Mouse (Mus musculus): ENCODE data around the gene Npc1l1. TPM values are rescaled to one million over a fixed set of nuclear protein-coding genes. Genes with fewer than 3 reads are reported as not detected.

Gene Npc1l1
- polyA plus RNA-seq, 1 experiment from 2014 or later: 26.5 TPM

DNA sequence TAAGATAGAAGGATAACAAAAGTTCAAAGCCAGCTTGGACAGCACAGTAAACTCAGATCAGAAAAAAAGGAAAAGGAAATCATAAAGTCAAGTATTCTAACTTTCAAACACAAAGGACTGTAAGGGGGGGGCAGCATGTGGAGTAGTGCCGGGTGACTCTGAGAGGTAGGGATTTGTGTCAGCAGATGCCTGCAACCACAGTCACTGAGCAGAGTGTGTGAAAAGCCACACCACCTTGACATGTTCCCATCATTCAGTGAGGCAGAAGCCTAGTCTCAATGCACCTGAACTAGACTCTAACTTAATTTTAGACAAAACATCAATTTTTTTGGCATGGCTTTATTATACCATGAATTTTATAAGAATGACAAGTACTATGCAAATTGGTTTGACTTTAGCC is 54.4 kb downstream of the Npc1l1 start:
- Histone ChIP-seq H3K4me3 (ENCODE audit: low read length) (no peak overlapping the region), H3K27me3 (replicated peaks; ENCODE audit: control insufficient read depth, insufficient read depth, low read length) (no peaks in the 10 kb centered on the region), H3K9ac (ENCODE audit: low read depth, low read length) (no peak overlapping the region), H3K4me2 (ENCODE audit: low read depth, low read length) (no peak overlapping the region), H3K27ac (ENCODE audit: low read length) (no peak overlapping the region), H3K36me3 (ENCODE audit: control insufficient read depth, insufficient read depth, low read length) (no peaks in the 10 kb centered on the region), H3K4me1 (ENCODE audit: control insufficient read depth, insufficient read depth, low read length) (peaks cover 13% of the 10 kb centered on the region), H3K9me3 (ENCODE audit: control insufficient read depth, low read length) (no peaks in the 10 kb centered on the region)
- ATAC-seq: no peak
- 40% methylated on average over 1 of the region's 1 CpGs for WGBS

DNA sequence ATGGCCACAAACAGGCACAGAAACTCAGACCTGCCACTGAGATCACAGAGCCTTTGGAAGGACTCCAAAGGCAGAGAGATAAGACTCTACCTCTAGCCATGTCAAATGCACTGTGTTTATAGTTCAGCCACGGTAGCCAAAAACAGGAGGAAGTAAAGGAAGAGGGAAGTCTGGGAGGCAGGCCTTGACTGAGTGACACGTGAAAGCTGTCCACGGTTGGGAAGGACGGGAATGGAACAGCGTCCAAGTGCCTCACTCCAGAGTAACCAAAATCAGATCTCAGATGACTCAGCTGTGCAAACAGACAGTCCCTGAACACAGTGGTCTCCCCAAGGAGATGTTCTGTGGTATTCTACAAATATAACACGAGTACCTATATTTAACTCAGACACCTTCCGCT is 55.2 kb downstream of the Npc1l1 start:
- H3K27me3 ChIP-seq (replicated peaks; ENCODE audit: control insufficient read depth, insufficient read depth, low read length): no peaks in the 10 kb centered on the region
- H3K36me3 ChIP-seq (ENCODE audit: control insufficient read depth, insufficient read depth, low read length): no peaks in the 10 kb centered on the region
- H3K4me3 ChIP-seq (ENCODE audit: low read length): no peak overlapping the region
- H3K9me3 ChIP-seq (ENCODE audit: control insufficient read depth, low read length): no peaks in the 10 kb centered on the region
- no peak overlapping the region for H3K9ac ChIP-seq (ENCODE audit: low read depth, low read length)
- WGBS: 57% methylated on average over 7 of the region's 7 CpGs
- no peak for ATAC-seq
- peaks cover 12% of the 10 kb centered on the region for H3K4me1 ChIP-seq (ENCODE audit: control insufficient read depth, insufficient read depth, low read length)
- no peak overlapping the region for H3K4me2 ChIP-seq (ENCODE audit: low read depth, low read length)
- no peak overlapping the region for H3K27ac ChIP-seq (ENCODE audit: low read length)

DNA sequence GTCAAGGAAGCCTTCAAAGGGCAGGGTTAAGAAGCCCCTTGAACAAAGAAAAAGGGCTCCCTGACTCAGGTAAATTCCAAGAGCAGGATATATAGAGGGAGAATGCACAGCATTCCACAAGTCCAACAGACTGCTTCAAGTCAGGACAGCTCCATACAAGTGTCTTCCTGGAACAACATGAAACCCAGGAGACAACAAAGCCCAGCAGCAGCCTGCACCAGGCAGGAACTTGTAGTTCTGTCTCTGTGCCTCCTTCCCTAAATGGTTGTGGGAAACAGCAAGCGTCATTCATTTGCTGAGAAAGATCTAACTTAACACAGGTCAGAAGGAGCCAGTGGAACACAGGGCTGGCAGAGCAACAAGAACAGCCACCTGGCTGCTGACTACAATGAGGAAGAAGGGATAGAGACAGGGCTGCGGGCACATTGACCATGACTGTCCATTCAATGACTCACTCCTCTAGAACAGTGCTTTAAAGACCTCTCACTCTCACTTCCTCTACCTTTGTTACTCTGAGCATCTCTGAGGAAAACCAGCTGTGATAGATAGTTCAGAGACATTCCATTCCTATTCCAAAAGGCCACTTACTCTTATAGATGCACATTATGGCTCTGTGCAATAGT is 60.8 kb downstream of the Npc1l1 start:
- no peaks in the 10 kb centered on the region for H3K36me3 ChIP-seq (ENCODE audit: control insufficient read depth, insufficient read depth, low read length)
- H3K4me3 ChIP-seq (ENCODE audit: low read length): no peak overlapping the region
- no peak overlapping the region for H3K9ac ChIP-seq (ENCODE audit: low read depth, low read length)
- no peaks in the 10 kb centered on the region for H3K4me1 ChIP-seq (ENCODE audit: control insufficient read depth, insufficient read depth, low read length)
- no peak for ATAC-seq
- no peaks in the 10 kb centered on the region for H3K27me3 ChIP-seq (replicated peaks; ENCODE audit: control insufficient read depth, insufficient read depth, low read length)
- H3K4me2 ChIP-seq (ENCODE audit: low read depth, low read length): no peak overlapping the region
- H3K9me3 ChIP-seq (ENCODE audit: control insufficient read depth, low read length): no peaks in the 10 kb centered on the region
- WGBS: 80% methylated on average over 2 of the region's 2 CpGs
- no peak overlapping the region for H3K27ac ChIP-seq (ENCODE audit: low read length)

DNA sequence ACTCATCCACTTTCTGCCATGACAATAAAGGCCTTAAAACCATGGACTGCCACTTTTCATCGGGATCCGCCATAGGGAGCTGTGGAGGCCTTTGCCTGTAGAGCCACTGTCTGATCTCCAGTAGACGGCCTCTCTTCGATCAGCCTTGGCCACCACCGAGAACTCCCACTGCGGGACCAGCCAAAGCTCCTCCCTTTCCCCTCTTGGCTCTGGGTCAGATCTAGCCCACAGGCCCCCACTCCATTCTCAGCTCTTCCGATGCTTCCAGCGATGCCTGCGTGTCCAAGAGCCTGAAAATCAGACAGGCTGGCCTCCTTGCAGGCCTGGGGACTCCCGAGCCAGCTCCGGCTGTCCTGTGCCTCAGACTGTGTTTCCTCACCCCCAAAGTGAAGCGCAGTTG is 63.6 kb downstream of the Npc1l1 start:
- H3K4me1 ChIP-seq (ENCODE audit: control insufficient read depth, insufficient read depth, low read length): no peaks in the 10 kb centered on the region
- no peak overlapping the region for H3K27ac ChIP-seq (ENCODE audit: low read length)
- H3K9me3 ChIP-seq (ENCODE audit: control insufficient read depth, low read length): no peaks in the 10 kb centered on the region
- no peak overlapping the region for H3K4me2 ChIP-seq (ENCODE audit: low read depth, low read length)
- no peak overlapping the region for H3K9ac ChIP-seq (ENCODE audit: low read depth, low read length)
- no peak for ATAC-seq
- no peak overlapping the region for H3K4me3 ChIP-seq (ENCODE audit: low read length)
- no peaks in the 10 kb centered on the region for H3K27me3 ChIP-seq (replicated peaks; ENCODE audit: control insufficient read depth, insufficient read depth, low read length)
- no peaks in the 10 kb centered on the region for H3K36me3 ChIP-seq (ENCODE audit: control insufficient read depth, insufficient read depth, low read length)
- WGBS: 90% methylated on average over 12 of the region's 12 CpGs

DNA sequence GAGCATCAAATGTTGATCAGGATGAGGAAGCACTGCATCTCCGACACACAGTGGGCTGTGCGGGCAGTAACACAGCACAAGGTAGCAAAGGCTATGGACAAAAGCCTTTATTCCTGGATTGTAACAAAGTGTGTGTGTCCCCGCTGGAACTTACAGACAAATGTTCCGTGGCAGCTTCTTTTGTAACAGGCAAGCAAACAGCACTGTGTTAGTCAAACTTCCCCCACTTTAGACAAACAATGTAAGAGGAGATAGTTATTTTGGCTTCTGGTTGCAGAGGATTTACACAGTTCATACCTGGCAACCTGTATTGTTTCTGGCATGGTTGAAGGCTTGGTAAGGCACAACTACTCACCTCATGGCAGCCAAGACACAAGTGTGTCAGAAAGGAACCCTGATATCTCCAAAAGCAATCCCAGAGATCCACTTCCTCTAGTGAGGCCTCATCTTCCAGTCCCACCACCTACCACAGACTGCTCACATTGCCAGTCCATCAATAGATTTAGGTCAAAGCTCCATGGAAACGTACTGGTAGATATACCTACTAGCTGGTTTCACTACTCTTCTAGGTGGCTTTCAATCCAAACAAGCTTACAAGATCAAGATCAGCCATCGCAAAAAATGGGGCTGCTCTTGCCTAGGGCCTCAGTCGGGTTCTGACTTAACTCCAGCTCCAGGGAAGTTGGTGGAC is 64.4 kb downstream of the Npc1l1 start:
- no peak overlapping the region for H3K4me2 ChIP-seq (ENCODE audit: low read depth, low read length)

DNA sequence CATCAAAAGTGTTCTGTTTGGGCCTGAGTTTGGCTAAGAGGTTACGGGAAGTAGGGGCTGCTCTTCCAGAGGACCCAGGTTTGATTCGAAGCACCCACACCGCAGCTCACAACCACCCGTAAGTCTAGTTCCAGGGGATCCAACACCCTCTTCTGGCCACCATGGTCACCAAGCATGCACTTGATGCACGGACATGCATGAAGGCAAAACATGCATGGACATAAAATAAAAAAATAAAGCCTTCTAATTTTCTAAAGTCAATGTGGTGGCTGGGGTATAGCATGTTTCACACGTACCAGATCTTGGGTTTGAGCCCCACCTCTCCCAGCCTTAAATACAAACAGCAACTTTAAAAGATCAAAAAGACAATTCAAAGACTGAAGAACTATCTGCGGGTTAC is 65.2 kb downstream of the Npc1l1 start:
- Histone ChIP-seq H3K27me3 (replicated peaks; ENCODE audit: control insufficient read depth, insufficient read depth, low read length) (no peaks in the 10 kb centered on the region), H3K4me3 (ENCODE audit: low read length) (no peak overlapping the region), H3K36me3 (ENCODE audit: control insufficient read depth, insufficient read depth, low read length) (no peaks in the 10 kb centered on the region), H3K4me1 (ENCODE audit: control insufficient read depth, insufficient read depth, low read length) (no peaks in the 10 kb centered on the region), H3K4me2 (ENCODE audit: low read depth, low read length) (no peak overlapping the region), H3K27ac (ENCODE audit: low read length) (no peak overlapping the region), H3K9me3 (ENCODE audit: control insufficient read depth, low read length) (no peaks in the 10 kb centered on the region), H3K9ac (ENCODE audit: low read depth, low read length) (no peak overlapping the region)
- no peak for ATAC-seq
- 95% methylated on average over 7 of the region's 7 CpGs for WGBS

More for the DNA sequence above, 64.4 kb downstream of the Npc1l1 start:
- Histone ChIP-seq H3K4me3 (ENCODE audit: low read length) (no peak overlapping the region), H3K4me1 (ENCODE audit: control insufficient read depth, insufficient read depth, low read length) (no peaks in the 10 kb centered on the region), H3K36me3 (ENCODE audit: control insufficient read depth, insufficient read depth, low read length) (no peaks in the 10 kb centered on the region), H3K27ac (ENCODE audit: low read length) (no peak overlapping the region), H3K27me3 (replicated peaks; ENCODE audit: control insufficient read depth, insufficient read depth, low read length) (no peaks in the 10 kb centered on the region), H3K9ac (ENCODE audit: low read depth, low read length) (no peak overlapping the region), H3K9me3 (ENCODE audit: control insufficient read depth, low read length) (no peaks in the 10 kb centered on the region)
- WGBS: 89% methylated on average over 7 of the region's 7 CpGs
- no peak for ATAC-seq

DNA sequence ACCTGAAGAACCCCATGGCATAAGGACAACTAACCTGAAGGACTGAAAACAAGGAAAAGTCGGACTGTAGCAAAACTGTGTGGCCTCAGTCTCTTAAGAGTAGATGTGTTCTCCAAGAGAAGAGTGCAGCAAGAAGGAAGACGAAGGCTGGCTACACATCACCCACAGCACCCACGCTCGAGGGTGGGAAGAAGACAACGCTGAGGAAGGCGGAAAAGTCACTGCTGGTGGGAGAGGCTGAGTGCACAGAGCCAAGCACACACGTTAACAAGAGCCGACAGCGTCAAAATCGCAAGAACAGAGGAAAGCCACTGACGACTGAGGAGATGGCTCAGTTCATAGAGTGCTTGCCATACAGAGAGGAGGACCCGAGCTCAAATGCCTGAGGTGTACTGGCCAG is 66.2 kb downstream of the Npc1l1 start:
- WGBS: 92% methylated on average over 12 of the region's 12 CpGs
- Histone ChIP-seq H3K9ac (ENCODE audit: low read depth, low read length) (no peak overlapping the region), H3K27me3 (replicated peaks; ENCODE audit: control insufficient read depth, insufficient read depth, low read length) (no peaks in the 10 kb centered on the region), H3K9me3 (ENCODE audit: control insufficient read depth, low read length) (no peaks in the 10 kb centered on the region), H3K4me3 (ENCODE audit: low read length) (no peak overlapping the region), H3K4me2 (ENCODE audit: low read depth, low read length) (no peak overlapping the region), H3K4me1 (ENCODE audit: control insufficient read depth, insufficient read depth, low read length) (no peaks in the 10 kb centered on the region), H3K36me3 (ENCODE audit: control insufficient read depth, insufficient read depth, low read length) (no peaks in the 10 kb centered on the region), H3K27ac (ENCODE audit: low read length) (no peak overlapping the region)
- ATAC-seq: no peak

DNA sequence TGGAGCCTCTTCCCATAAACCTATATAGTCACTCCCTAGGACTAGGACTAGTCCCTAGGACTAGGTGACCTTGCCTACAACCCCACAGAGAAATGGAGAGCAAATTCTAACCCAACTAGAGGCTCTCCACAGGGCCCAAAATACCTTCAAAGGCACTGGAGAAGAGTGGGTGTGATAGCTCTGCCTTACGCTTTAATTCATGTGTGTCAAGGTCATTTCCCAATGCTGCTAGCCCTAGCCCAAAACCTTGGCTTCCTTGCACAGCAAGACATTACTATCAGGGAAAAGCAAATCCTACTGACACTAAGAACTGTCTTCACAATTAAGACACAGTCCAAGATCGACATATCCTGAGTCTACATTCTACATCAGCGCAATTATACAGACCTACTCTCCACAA is 66.9 kb downstream of the Npc1l1 start:
- H3K9me3 ChIP-seq (ENCODE audit: control insufficient read depth, low read length): no peaks in the 10 kb centered on the region
- no peak overlapping the region for H3K27ac ChIP-seq (ENCODE audit: low read length)
- no peaks in the 10 kb centered on the region for H3K27me3 ChIP-seq (replicated peaks; ENCODE audit: control insufficient read depth, insufficient read depth, low read length)
- H3K9ac ChIP-seq (ENCODE audit: low read depth, low read length): no peak overlapping the region
- no peaks in the 10 kb centered on the region for H3K4me1 ChIP-seq (ENCODE audit: control insufficient read depth, insufficient read depth, low read length)
- 96% methylated on average over 3 of the region's 3 CpGs for WGBS
- no peaks in the 10 kb centered on the region for H3K36me3 ChIP-seq (ENCODE audit: control insufficient read depth, insufficient read depth, low read length)
- no peak overlapping the region for H3K4me2 ChIP-seq (ENCODE audit: low read depth, low read length)
- ATAC-seq: no peak
- H3K4me3 ChIP-seq (ENCODE audit: low read length): no peak overlapping the region

DNA sequence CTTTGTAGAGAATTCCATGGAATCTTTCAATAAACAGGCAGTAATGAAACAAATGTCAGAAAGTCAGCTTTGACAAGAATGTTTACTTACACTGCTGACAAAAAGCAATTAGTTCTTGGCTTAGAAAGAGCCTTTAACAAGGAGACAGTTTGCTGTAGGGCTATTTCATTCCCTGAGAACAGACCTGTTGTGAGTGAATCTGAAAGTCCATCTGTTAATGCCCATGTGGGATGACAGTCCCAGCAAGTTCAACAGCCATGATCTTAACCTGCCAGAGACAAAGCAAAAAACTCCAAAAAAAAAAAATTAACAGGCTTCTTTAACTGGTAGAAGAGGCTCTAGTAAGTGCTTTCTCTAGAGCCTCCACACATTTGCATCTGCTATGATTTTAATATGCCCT is 68.4 kb downstream of the Npc1l1 start:
- H3K27ac ChIP-seq (ENCODE audit: low read length): no peak overlapping the region
- no peaks in the 10 kb centered on the region for H3K9me3 ChIP-seq (ENCODE audit: control insufficient read depth, low read length)
- ATAC-seq: no peak
- no peaks in the 10 kb centered on the region for H3K36me3 ChIP-seq (ENCODE audit: control insufficient read depth, insufficient read depth, low read length)
- H3K4me3 ChIP-seq (ENCODE audit: low read length): no peak overlapping the region
- H3K27me3 ChIP-seq (replicated peaks; ENCODE audit: control insufficient read depth, insufficient read depth, low read length): no peaks in the 10 kb centered on the region
- no peak overlapping the region for H3K4me2 ChIP-seq (ENCODE audit: low read depth, low read length)
- H3K9ac ChIP-seq (ENCODE audit: low read depth, low read length): no peak overlapping the region
- H3K4me1 ChIP-seq (ENCODE audit: control insufficient read depth, insufficient read depth, low read length): no peaks in the 10 kb centered on the region
